Mouse (Mus musculus) liver, postnatal 0 days (tissue): ENCODE measurements around the gene Cdc73. TPM values are rescaled to one million over a fixed set of nuclear protein-coding genes. Genes with fewer than 3 reads are reported as not detected.
"Not testable (repeated sequence)": the region's sequence is repeated elsewhere in the genome, so short reads cannot be mapped to it uniquely, and the experiment has no call there.

Experiments
- ATAC-seq: fragments of 200-750 bp; cut with Nextera tagmentation; 2 replicates; pipeline ENCODE4 v1.8.0; 2017; ENCODE audit warnings: mild to moderate bottlenecking, moderate library complexity
- DNase-seq: peaks from one replicate; pipeline ENCODE4 v3.0.0-alpha.2; 2016
- H3K27ac ChIP-seq: fragments of 300-500 bp; sonication (generic); 2 replicates; pipeline ENCODE4 v1.5.1; 2014; ENCODE audit warnings: antibody characterized with exemption, moderate library complexity, mild to moderate bottlenecking, low read depth
- H3K27me3 ChIP-seq: fragments of 300-500 bp; sonication (generic); 2 replicates; pipeline ENCODE4 v1.6.1; 2014; ENCODE audit warnings: low read length, control low read depth, mixed read lengths; ENCODE audit not compliant: insufficient read depth
- H3K36me3 ChIP-seq: fragments of 300-500 bp; sonication (generic); replicated peaks from 2 replicates; pipeline ENCODE4 v1.6.1; 2014; ENCODE audit warnings: mild to moderate bottlenecking, control low read depth, low read length, moderate library complexity, mixed read lengths; ENCODE audit not compliant: insufficient read depth
- H3K4me1 ChIP-seq: fragments of 300-500 bp; sonication (generic); 2 replicates; pipeline ENCODE4 v1.6.1; 2014; ENCODE audit warnings: antibody characterized with exemption, mild to moderate bottlenecking, control low read depth; ENCODE audit not compliant: insufficient read depth
- H3K4me2 ChIP-seq: fragments of 300-500 bp; sonication (generic); 2 replicates; pipeline ENCODE4 v1.6.1; 2014; ENCODE audit warnings: low read depth, mild to moderate bottlenecking, low read length, moderate library complexity, mixed read lengths
- H3K4me3 ChIP-seq: fragments of 300-500 bp; sonication (generic); 2 replicates; pipeline ENCODE4 v1.5.1; 2014; ENCODE audit warnings: low read depth, low read length
- H3K9ac ChIP-seq: fragments of 300-500 bp; sonication (generic); replicated peaks from 2 replicates; pipeline ENCODE4 v1.6.1; 2014; ENCODE audit warnings: mild to moderate bottlenecking, moderate library complexity
- H3K9me3 ChIP-seq: fragments of 300-500 bp; sonication (generic); 2 replicates; pipeline ENCODE4 v1.6.1; 2016; ENCODE audit warnings: mild to moderate bottlenecking, control low read depth, low read length, mixed read lengths
- CTCF ChIP-seq: sonication (generic); IDR thresholded peaks from 2 replicates; pipeline ENCODE4 v1.5.1; 2016; ENCODE audit warnings: antibody characterized with exemption, low read depth
- EP300 ChIP-seq: IDR thresholded peaks from 2 replicates; pipeline ENCODE4 v1.6.1; 2016; ENCODE audit warnings: antibody characterized with exemption, low read depth, mild to moderate bottlenecking
- whole genome bisulfite sequencing: fragments of 180-500 bp; shearing (Covaris S2); extraction: QIAGEN DNeasy Blood & Tissue Kit; methylation state at CpG from one replicate; pipeline ENCODE4 v1.1.7; 2014; ENCODE audit not compliant: insufficient replicate concordance; 5-methylcytosine and 5-hydroxymethylcytosine counted together
- polyA plus RNA-seq: library from polyadenylated mRNA; unstranded; fragments of >200 nt; fragmentation: Nextera tagmentation; extraction: Ambion mirVana; gene quantifications from 2 replicates; pipeline ENCODE4 v1.2.1, GENCODE M21; 2015

Gene Cdc73
- polyA plus RNA-seq, 1 experiment from 2014 or later = 8.1 TPM

- peak overlapping the region; percentile 76 for H3K4me3 ChIP-seq
- DNase-seq (no peak), ATAC-seq (peak; percentile 12; the same call in 1 of the 2 replicates)
- 18% methylated on average over 11 of the region's 11 CpGs for WGBS
- no peaks in the 10 kb centered on the region for H3K9me3 ChIP-seq
- peaks cover 5% of the 10 kb centered on the region; the same call in 1 of the 2 replicates for H3K4me1 ChIP-seq
- peak overlapping the region; percentile 80 for H3K9ac ChIP-seq
- H3K27ac ChIP-seq = peak overlapping the region; percentile 90
- H3K36me3 ChIP-seq = peaks cover 5% of the 10 kb centered on the region; the same call in 1 of the 2 replicates
- H3K27me3 ChIP-seq = no peaks in the 10 kb centered on the region
- peak overlapping the region; percentile 87 for H3K4me2 ChIP-seq
- TF ChIP-seq CTCF = no peak
- TF ChIP-seq EP300 = no peak
Observed at GRCm38 (mm10) chr1:143738811-143739210, 36.1 kb upstream of the Cdc73 start.

DNA sequence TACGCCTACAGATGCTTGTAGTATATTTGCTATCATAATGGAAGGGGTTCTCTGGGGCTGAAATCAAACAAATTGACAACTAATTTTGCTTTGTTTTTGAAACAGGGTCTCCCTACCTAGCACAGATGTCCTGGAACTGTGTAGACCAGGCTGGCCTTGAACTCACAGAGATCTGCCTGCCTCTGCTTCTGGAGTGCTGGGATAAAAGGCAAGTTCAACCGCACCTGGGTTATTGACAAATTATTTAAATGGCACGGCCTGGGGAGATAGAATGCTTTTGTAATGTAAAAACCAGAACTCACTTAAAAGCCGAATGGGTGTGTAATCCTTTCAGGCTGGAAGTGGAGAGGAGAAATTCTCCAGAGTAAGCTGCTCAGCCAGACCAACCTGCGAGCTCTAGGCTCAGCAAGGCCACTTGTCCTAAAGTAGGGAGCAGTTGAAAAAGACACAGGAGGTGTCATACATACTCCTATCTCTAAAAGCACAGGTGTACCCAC is 31.3 kb upstream of the Cdc73 start:
- H3K27me3 ChIP-seq = no peaks in the 10 kb centered on the region
- no peak overlapping the region for H3K9ac ChIP-seq
- no peak overlapping the region for H3K27ac ChIP-seq
- H3K36me3 ChIP-seq = no peaks in the 10 kb centered on the region
- no peak for TF ChIP-seq EP300
- TF ChIP-seq CTCF = no peak
- ATAC-seq = no peak
- H3K4me1 ChIP-seq = no peaks in the 10 kb centered on the region
- no peak overlapping the region for H3K4me3 ChIP-seq
- WGBS = 75% methylated on average over 5 of the region's 5 CpGs
- H3K4me2 ChIP-seq = no peak overlapping the region
- no peaks in the 10 kb centered on the region for H3K9me3 ChIP-seq
- DNase-seq = no peak

- no peak overlapping the region for H3K9ac ChIP-seq
- no peak overlapping the region for H3K4me2 ChIP-seq
- WGBS = 71% methylated on average over 4 of the region's 4 CpGs
- no peak overlapping the region for H3K4me3 ChIP-seq
- H3K36me3 ChIP-seq = no peaks in the 10 kb centered on the region
- no peak for TF ChIP-seq EP300
- TF ChIP-seq CTCF = no peak
- H3K9me3 ChIP-seq = no peaks in the 10 kb centered on the region
- DNase-seq (no peak), ATAC-seq (no peak)
- H3K27ac ChIP-seq = no peak overlapping the region
- no peaks in the 10 kb centered on the region for H3K4me1 ChIP-seq
- H3K27me3 ChIP-seq = no peaks in the 10 kb centered on the region
Observed at GRCm38 (mm10) chr1:143731691-143732090, 29.0 kb upstream of the Cdc73 start.

DNA sequence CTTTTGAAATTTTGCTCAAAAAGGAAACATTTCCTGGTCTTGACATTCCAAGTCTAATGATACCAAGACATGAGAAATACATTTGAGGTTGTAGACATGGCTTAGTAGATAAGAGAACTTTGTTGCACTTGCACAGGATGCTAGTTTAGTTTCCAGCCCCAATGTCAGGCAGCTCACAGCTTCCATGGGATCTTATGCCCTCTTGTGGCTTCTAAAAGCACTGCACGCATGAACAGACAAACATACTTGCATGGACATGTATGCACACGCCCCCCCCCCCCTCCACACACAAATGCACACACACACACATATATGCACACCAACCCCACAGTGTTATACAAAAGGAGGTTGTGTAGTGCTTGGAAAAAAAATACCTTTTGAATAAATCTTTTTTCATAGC is 28.2 kb upstream of the Cdc73 start:
- H3K4me3 ChIP-seq = no peak overlapping the region
- 75% methylated on average over 2 of the region's 2 CpGs for WGBS
- no peak overlapping the region for H3K27ac ChIP-seq
- H3K9ac ChIP-seq = no peak overlapping the region
- TF ChIP-seq CTCF = peak; percentile 81
- no peak for TF ChIP-seq EP300
- DNase-seq = peak; percentile 58
- peak; percentile 69 for ATAC-seq
- H3K36me3 ChIP-seq = no peaks in the 10 kb centered on the region
- H3K4me1 ChIP-seq = no peaks in the 10 kb centered on the region
- H3K9me3 ChIP-seq = no peaks in the 10 kb centered on the region
- no peaks in the 10 kb centered on the region for H3K27me3 ChIP-seq
- H3K4me2 ChIP-seq = no peak overlapping the region

DNA sequence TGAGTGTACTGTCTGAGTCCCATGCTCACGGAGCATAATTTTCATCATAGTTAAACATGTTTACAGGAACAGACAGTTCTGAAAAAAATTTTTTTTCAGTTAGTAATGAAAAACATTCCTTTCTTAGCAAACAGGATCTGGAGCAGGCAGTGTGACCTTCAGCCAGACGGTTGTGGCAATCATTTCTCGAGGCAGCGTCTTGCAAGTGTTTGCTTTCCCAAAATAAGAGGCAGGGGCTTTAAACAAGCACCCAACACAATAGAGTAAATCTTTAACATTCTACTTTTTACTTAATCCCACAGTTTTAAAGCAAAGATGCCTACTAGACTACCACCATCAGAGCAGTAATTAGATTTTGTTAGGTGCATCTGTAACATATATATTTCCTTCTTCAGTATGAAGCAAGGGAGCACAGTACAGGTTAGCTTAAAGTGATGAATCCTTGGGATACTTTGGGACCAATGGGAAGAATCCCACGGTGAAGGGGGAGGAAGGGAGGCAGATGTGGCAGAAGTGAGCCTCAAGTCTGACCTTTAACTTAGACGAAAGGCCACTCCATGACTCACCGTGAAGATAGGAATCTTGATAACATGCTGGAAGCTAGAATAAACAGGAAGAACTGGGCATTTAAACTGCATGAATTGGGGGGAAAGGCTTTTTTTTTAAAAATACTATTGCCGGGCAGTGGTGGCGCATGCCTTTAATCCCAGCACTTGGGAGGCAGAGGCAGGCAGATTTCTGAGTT is 25.2 kb upstream of the Cdc73 start:
- Histone ChIP-seq H3K4me3 (no peak overlapping the region), H3K9ac (no peak overlapping the region), H3K4me1 (no peaks in the 10 kb centered on the region), H3K36me3 (no peaks in the 10 kb centered on the region), H3K27me3 (no peaks in the 10 kb centered on the region), H3K4me2 (no peak overlapping the region), H3K9me3 (no peaks in the 10 kb centered on the region), H3K27ac (no peak overlapping the region)
- no peak for ATAC-seq
- no peak for DNase-seq
- WGBS = 45% methylated on average over 9 of the region's 9 CpGs
- TF ChIP-seq EP300 (no peak), CTCF (no peak)

DNA sequence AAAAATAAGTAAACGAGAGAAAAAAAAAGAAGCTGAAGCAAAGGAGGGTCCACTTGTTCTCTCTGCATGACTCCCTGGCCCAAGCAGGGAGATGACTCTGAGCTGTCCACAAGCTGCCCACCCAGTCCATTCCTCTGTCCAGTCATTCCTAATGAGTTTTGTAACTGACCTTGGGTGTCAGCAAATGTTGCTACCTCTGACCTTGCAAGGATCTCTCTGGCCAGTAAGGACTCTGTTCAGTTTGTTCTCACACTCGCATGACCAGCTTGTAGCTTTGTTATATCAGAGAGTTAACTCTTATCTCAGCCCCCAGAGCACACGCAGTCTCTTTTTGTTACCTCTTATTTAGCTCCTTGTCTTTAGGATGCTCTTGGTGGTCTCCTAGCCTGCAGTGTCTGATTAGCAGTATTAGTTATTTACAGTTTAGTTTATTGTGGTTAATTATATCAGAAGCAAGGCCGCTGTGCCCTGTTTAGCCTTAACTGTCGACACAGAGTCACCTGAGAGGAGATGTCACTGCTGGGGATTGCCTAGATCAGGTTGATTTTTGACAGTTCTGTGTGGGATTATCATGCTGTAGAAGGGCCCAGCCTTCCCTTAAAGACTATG is 21.9 kb upstream of the Cdc73 start:
- Histone ChIP-seq H3K4me1 (no peaks in the 10 kb centered on the region), H3K36me3 (no peaks in the 10 kb centered on the region), H3K27ac (no peak overlapping the region), H3K9ac (no peak overlapping the region), H3K27me3 (no peaks in the 10 kb centered on the region), H3K4me2 (no peak overlapping the region), H3K4me3 (no peak overlapping the region), H3K9me3 (no peaks in the 10 kb centered on the region)
- TF ChIP-seq CTCF = no peak
- TF ChIP-seq EP300 = peak; percentile 84
- DNase-seq (no peak), ATAC-seq (peak; percentile 61)
- WGBS = 53% methylated on average over 5 of the region's 5 CpGs

DNA sequence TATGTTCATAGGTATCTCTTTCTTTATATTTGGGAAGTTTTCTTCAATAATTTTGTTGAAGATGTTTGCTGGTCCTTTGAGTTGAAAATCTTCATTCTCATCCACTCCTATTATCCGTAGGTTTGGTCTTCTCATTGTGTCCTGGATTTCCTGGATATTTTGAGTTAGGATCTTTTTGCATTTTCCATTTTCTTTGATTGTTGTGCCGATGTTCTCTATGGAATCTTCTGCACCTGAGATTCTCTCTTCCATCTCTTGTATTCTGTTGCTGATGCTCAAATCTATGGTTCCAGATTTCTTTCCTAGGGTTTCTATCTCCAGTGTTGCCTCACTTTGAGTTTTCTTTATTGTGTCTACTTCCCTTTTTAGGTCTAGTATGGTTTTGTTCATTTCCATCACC is 13.3 kb upstream of the Cdc73 start, which contains the start of gene Glrx2:
Gene Glrx2 (plus strand): TSS at position 301 of the 400 bp plus-strand sequence.
- H3K9ac ChIP-seq, H3K4me2 ChIP-seq, H3K36me3 ChIP-seq, H3K9me3 ChIP-seq, DNase-seq, H3K27me3 ChIP-seq, ATAC-seq, H3K27ac ChIP-seq, H3K4me3 ChIP-seq, H3K4me1 ChIP-seq: not testable (repeated sequence)
- WGBS = no CpG with 5 or more reads among the region's 2 CpGs
